Mouse (Mus musculus): ENCODE results near the gene Gm26558.

DNA sequence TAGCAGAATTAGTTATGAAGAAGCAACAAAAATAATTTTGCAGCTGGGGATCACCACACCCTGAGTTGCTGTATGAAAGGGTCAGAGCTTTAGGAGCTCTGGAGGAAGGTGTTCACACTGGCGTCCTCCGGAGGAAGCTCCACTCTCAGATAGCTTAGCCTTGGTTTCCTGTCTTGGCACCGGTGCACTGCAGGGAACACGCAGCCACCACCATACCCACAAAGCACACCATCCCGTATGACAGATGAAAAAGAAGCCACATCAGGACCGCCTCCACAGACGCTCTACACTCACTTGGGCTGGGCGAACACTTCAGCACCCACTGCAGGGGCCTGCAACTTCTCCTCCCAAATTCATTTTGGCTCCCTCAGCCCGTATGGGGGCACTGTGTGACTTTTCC lies 39.7 kb upstream of the Gm26558 start:
- TF ChIP-seq EP300 (IDR thresholded peaks at IDR 0.05; ENCODE audit: insufficient read depth, low read depth, low read length), result no peak
- TF ChIP-seq CTCF (IDR thresholded peaks at IDR 0.05), result no peak
